8 mouse cellular contexts compared by ENCODE assay signal in genomic region chr2:156990727-156991431, GRCm38 (mm10). TPM values are rescaled to one million over a fixed set of nuclear protein-coding genes. Genes with fewer than 3 reads are reported as not detected.
DNase-seq lines count a peak whose midpoint lies in the region; ATAC-seq and TF ChIP-seq lines count a peak whose summit lies in the region.

No protein-coding gene starts in this region.

- TF ChIP-seq POLR2A in testis, adult 2 months (IDR thresholded peaks at IDR 0.05; ENCODE audit: control insufficient read depth, low read depth, low read length) = no peak

- peak overlapping the region; percentile 94 for H3K4me3 ChIP-seq in testis, adult 2 months (ENCODE audit: control insufficient read depth, low read depth, low read length)
- H3K4me3 ChIP-seq in limb, embryonic 10.5 days = peak overlapping the region; percentile 91
- peak overlapping the region; percentile 94 for H3K4me3 ChIP-seq in neural tube, embryonic 14.5 days (ENCODE audit: low read depth, low read length)

- WGBS in limb, embryonic 10.5 days = 3% methylated on average over 16 of the region's 16 CpGs
- WGBS in neural tube, embryonic 14.5 days = 3% methylated on average over 16 of the region's 16 CpGs

- intact Hi-C loops in heart, postnatal 10 days (cut with DNase I) = loop anchor here (5.0 kb wide), 1 partner anchor 269 kb away; no protein-coding TSS in a partner anchor

- H3K36me3 ChIP-seq in testis, adult 2 months (ENCODE audit: control insufficient read depth, insufficient read depth, low read length) = no peaks in the 10 kb centered on the region
- H3K36me3 ChIP-seq in limb, embryonic 10.5 days = peaks cover 26% of the 10 kb centered on the region
- no peaks in the 10 kb centered on the region for H3K36me3 ChIP-seq in neural tube, embryonic 14.5 days (ENCODE audit: control insufficient read depth, insufficient read depth, low read length)

- no peak for TF ChIP-seq CTCF in testis, adult 2 months (IDR thresholded peaks at IDR 0.05; ENCODE audit: control insufficient read depth, insufficient read depth, insufficient replicate concordance, low read depth, low read length)

- H3K27ac ChIP-seq in testis, adult 2 months (ENCODE audit: control insufficient read depth, insufficient read depth, low read depth, low read length) = peak overlapping the region; percentile 88
- no peak overlapping the region for H3K27ac ChIP-seq in limb, embryonic 10.5 days
- H3K27ac ChIP-seq in neural tube, embryonic 14.5 days (ENCODE audit: low read depth, low read length) = no peak overlapping the region

- ATAC-seq in CD4-positive, CD25-positive, alpha-beta regulatory T cell, adult 4 months = no peak
- 0 out of 2 replicates have a peak, but pooled peaks have one; percentile 6 for ATAC-seq in neural tube, embryonic 14.5 days (ENCODE audit: low read depth)

- no peaks in the 10 kb centered on the region for H3K27me3 ChIP-seq in testis, adult 2 months (ENCODE audit: control insufficient read depth, insufficient read depth, low read length)
- H3K27me3 ChIP-seq in limb, embryonic 10.5 days (ENCODE audit: low read depth, poor library complexity, severe bottlenecking) = no peaks in the 10 kb centered on the region
- no peaks in the 10 kb centered on the region for H3K27me3 ChIP-seq in neural tube, embryonic 14.5 days (ENCODE audit: control insufficient read depth, insufficient read depth, low read length)

- H3K4me2 ChIP-seq in neural tube, embryonic 14.5 days (ENCODE audit: low read depth, low read length) = peak overlapping the region; percentile 89

- H3K9me3 ChIP-seq in limb, embryonic 10.5 days (replicated peaks) = no peaks in the 10 kb centered on the region
- H3K9me3 ChIP-seq in neural tube, embryonic 14.5 days (ENCODE audit: control insufficient read depth, low read length) = no peaks in the 10 kb centered on the region

- peak overlapping the region; percentile 89 for H3K9ac ChIP-seq in neural tube, embryonic 14.5 days (replicated peaks; ENCODE audit: low read depth, low read length)

- peaks cover 7% of the 10 kb centered on the region for H3K4me1 ChIP-seq in testis, adult 2 months (ENCODE audit: control insufficient read depth, insufficient read depth, low read length)
- H3K4me1 ChIP-seq in limb, embryonic 10.5 days = peaks cover 13% of the 10 kb centered on the region
- peaks cover 5% of the 10 kb centered on the region; the same call in 1 of the 2 replicates for H3K4me1 ChIP-seq in neural tube, embryonic 14.5 days (ENCODE audit: control insufficient read depth, insufficient read depth, low read length)

- peak; percentile 20 for DNase-seq in CD4-positive, CD25-positive, alpha-beta regulatory T cell, adult 2 months (ENCODE audit: low read depth, low spot score)
- DNase-seq in testis, postnatal 10 days (ENCODE audit: low spot score) = no peak
- peak; percentile 22 to 33 for DNase-seq in heart, postnatal 10 days
- peak; percentile 46 for DNase-seq in limb, embryonic 10.5 days (ENCODE audit: low spot score)
- DNase-seq in adipocyte (ENCODE audit: low spot score) = no peak

RNA-seq across cellular contexts. Expression of gene Ndrg3, which starts 1.0 kb away (rescaled TPM):
- polyA plus RNA-seq in CD4-positive, CD25-positive, alpha-beta regulatory T cell, adult 4 months (2017; shearing (Covaris generic)) = 100 to 1,000 TPM; 155 to 181 TPM
- 344 and 368 TPM in 2 replicates for polyA plus RNA-seq in testis, adult 2 months (2012; rRNA removed)
- 10 to 100 TPM; 25.9 to 26.5 TPM for total RNA-seq in heart, postnatal 10 days (2021)
- 37.5 and 40.4 TPM in 2 replicates for polyA plus RNA-seq in limb, embryonic 10.5 days (2016; fragmentation: Nextera tagmentation; extraction: Ambion mirVana)
- polyA plus RNA-seq in neural tube, embryonic 14.5 days (2014; fragmentation: Nextera tagmentation; extraction: Ambion mirVana) = 146 and 158 TPM in 2 replicates

RNA-seq across cellular contexts. Expression of gene Dsn1, which starts 16.1 kb away (rescaled TPM):
- 10 to 100 TPM; 10.8 to 16.6 TPM for polyA plus RNA-seq in CD4-positive, CD25-positive, alpha-beta regulatory T cell, adult 4 months (2017; shearing (Covaris generic))
- polyA plus RNA-seq in testis, adult 2 months (2012; rRNA removed) = 20.9 and 25.9 TPM in 2 replicates
- 10 to 100 TPM in 1 of 2 experiments, 1 to 10 TPM in 1; 7.7 to 10.5 TPM for total RNA-seq in heart, postnatal 10 days (2021)
- polyA plus RNA-seq in limb, embryonic 10.5 days (2016; fragmentation: Nextera tagmentation; extraction: Ambion mirVana) = 51.3 and 61.5 TPM in 2 replicates
- 6.8 and 8.5 TPM in 2 replicates for polyA plus RNA-seq in neural tube, embryonic 14.5 days (2014; fragmentation: Nextera tagmentation; extraction: Ambion mirVana)

Comparison
In these comparisons a context has a peak if more than half of its experiments do, and no peak if none do; other contexts are left out.
1. DNase-seq: peak in CD4-positive, CD25-positive, alpha-beta regulatory T cell, adult 2 months (single experiment), heart, postnatal 10 days (2 of 2) and limb, embryonic 10.5 days (single experiment); none in testis, postnatal 10 days (single experiment) and adipocyte (single experiment).
2. Peak in every context shown above with its lines, with median percentiles within 50 percentile points of each other: H3K4me3 ChIP-seq.